Mouse (Mus musculus): ENCODE results near the gene Neurl1a. TPM values are rescaled to one million over a fixed set of nuclear protein-coding genes. Genes with fewer than 3 reads are reported as not detected.

Gene Neurl1a
- polyA plus RNA-seq, 1 experiment from 2014 or later, result 8.7 TPM

- H3K36me3 ChIP-seq, result peaks cover 97% of the 10 kb centered on the region
Measured at GRCm38 (mm10) chr19:47276730-47277129, 98.1 kb downstream of the Neurl1a start.

GRCm38 (mm10) chr19:47279372-47279771 lies 100.8 kb downstream of the Neurl1a start:
- H3K9me3 ChIP-seq, result no peaks in the 10 kb centered on the region
- H3K27ac ChIP-seq, result no peak overlapping the region
- ATAC-seq (ENCODE audit: insufficient number of reproducible peaks, insufficient read depth, low FRiP score, low TSS enrichment), result no peak

More at GRCm38 (mm10) chr19:47276730-47277129, 98.1 kb downstream of the Neurl1a start:
- Histone ChIP-seq H3K9me3 (no peaks in the 10 kb centered on the region), H3K4me1 (no peaks in the 10 kb centered on the region), H3K27me3 (no peaks in the 10 kb centered on the region), H3K9ac (no peak overlapping the region), H3K27ac (no peak overlapping the region), H3K4me3 (no peak overlapping the region), H3K4me2 (replicated peaks) (no peak overlapping the region)
- 88% methylated on average over 6 of the region's 6 CpGs for WGBS
- ATAC-seq (ENCODE audit: insufficient number of reproducible peaks, insufficient read depth, low FRiP score, low TSS enrichment), result no peak

GRCm38 (mm10) chr19:47279788-47280532 lies 101.3 kb downstream of the Neurl1a start:
- 86% methylated on average over 15 of the region's 15 CpGs for WGBS
- no peak overlapping the region for H3K27ac ChIP-seq
- peaks cover 99% of the 10 kb centered on the region for H3K36me3 ChIP-seq
- no peak overlapping the region for H3K4me2 ChIP-seq (replicated peaks)
- H3K27me3 ChIP-seq, result no peaks in the 10 kb centered on the region
- no peaks in the 10 kb centered on the region for H3K9me3 ChIP-seq
- no peak overlapping the region for H3K4me3 ChIP-seq
- no peak overlapping the region for H3K9ac ChIP-seq
- H3K4me1 ChIP-seq, result no peaks in the 10 kb centered on the region
- ATAC-seq (ENCODE audit: insufficient number of reproducible peaks, insufficient read depth, low FRiP score, low TSS enrichment), result no peak

More at GRCm38 (mm10) chr19:47279372-47279771, 100.8 kb downstream of the Neurl1a start:
- Histone ChIP-seq H3K36me3 (peaks cover 99% of the 10 kb centered on the region), H3K27me3 (no peaks in the 10 kb centered on the region), H3K4me1 (no peaks in the 10 kb centered on the region), H3K4me2 (replicated peaks) (no peak overlapping the region), H3K4me3 (no peak overlapping the region), H3K9ac (no peak overlapping the region)
- WGBS, result 80% methylated on average over 4 of the region's 4 CpGs

GRCm38 (mm10) chr19:47280894-47281293 lies 102.3 kb downstream of the Neurl1a start:
- H3K27me3 ChIP-seq, result no peaks in the 10 kb centered on the region
- H3K4me2 ChIP-seq (replicated peaks), result no peak overlapping the region
- peaks cover 98% of the 10 kb centered on the region for H3K36me3 ChIP-seq
- no peak overlapping the region for H3K27ac ChIP-seq
- 73% methylated on average over 9 of the region's 9 CpGs for WGBS
- no peaks in the 10 kb centered on the region for H3K4me1 ChIP-seq
- H3K9ac ChIP-seq, result no peak overlapping the region
- H3K4me3 ChIP-seq, result no peak overlapping the region
- H3K9me3 ChIP-seq, result no peaks in the 10 kb centered on the region
- no peak for ATAC-seq (ENCODE audit: insufficient number of reproducible peaks, insufficient read depth, low FRiP score, low TSS enrichment)

- no peaks in the 10 kb centered on the region for H3K9me3 ChIP-seq
- no peak overlapping the region for H3K9ac ChIP-seq
- no peak overlapping the region for H3K27ac ChIP-seq
- no peak overlapping the region for H3K4me2 ChIP-seq (replicated peaks)
- H3K4me3 ChIP-seq, result no peak overlapping the region
- H3K4me1 ChIP-seq, result peaks cover 6% of the 10 kb centered on the region
- 87% methylated on average over 6 of the region's 6 CpGs for WGBS
- peaks cover 95% of the 10 kb centered on the region for H3K36me3 ChIP-seq
- ATAC-seq (ENCODE audit: insufficient number of reproducible peaks, insufficient read depth, low FRiP score, low TSS enrichment), result no peak
- no peaks in the 10 kb centered on the region for H3K27me3 ChIP-seq
Measured at GRCm38 (mm10) chr19:47282050-47282454, 103.4 kb downstream of the Neurl1a start.

- H3K36me3 ChIP-seq, result peaks cover 94% of the 10 kb centered on the region
- no peak overlapping the region for H3K4me2 ChIP-seq (replicated peaks)
- H3K27me3 ChIP-seq, result no peaks in the 10 kb centered on the region
- H3K9ac ChIP-seq, result no peak overlapping the region
- H3K9me3 ChIP-seq, result no peaks in the 10 kb centered on the region
- ATAC-seq (ENCODE audit: insufficient number of reproducible peaks, insufficient read depth, low FRiP score, low TSS enrichment), result no peak
- H3K27ac ChIP-seq, result no peak overlapping the region
- peaks cover 13% of the 10 kb centered on the region for H3K4me1 ChIP-seq
- whole genome bisulfite sequencing, result 95% methylated on average over 17 of the region's 17 CpGs
- H3K4me3 ChIP-seq, result no peak overlapping the region
Measured at GRCm38 (mm10) chr19:47282688-47283215, 104.1 kb downstream of the Neurl1a start.

GRCm38 (mm10) chr19:47285581-47285980 lies 107.0 kb downstream of the Neurl1a start:
- no peak overlapping the region for H3K9ac ChIP-seq
- H3K36me3 ChIP-seq, result peaks cover 76% of the 10 kb centered on the region
- WGBS, result 84% methylated on average over 6 of the region's 6 CpGs
- no peak overlapping the region for H3K27ac ChIP-seq
- no peaks in the 10 kb centered on the region for H3K27me3 ChIP-seq
- H3K4me1 ChIP-seq, result peaks cover 17% of the 10 kb centered on the region
- H3K9me3 ChIP-seq, result no peaks in the 10 kb centered on the region
- no peak for ATAC-seq (ENCODE audit: insufficient number of reproducible peaks, insufficient read depth, low FRiP score, low TSS enrichment)
- H3K4me3 ChIP-seq, result no peak overlapping the region
- no peak overlapping the region for H3K4me2 ChIP-seq (replicated peaks)

- Histone ChIP-seq H3K36me3 (peaks cover 63% of the 10 kb centered on the region), H3K4me2 (replicated peaks) (no peak overlapping the region), H3K9me3 (no peaks in the 10 kb centered on the region), H3K27me3 (no peaks in the 10 kb centered on the region), H3K27ac (peak overlapping the region; percentile 17; the same call in 1 of the 2 replicates), H3K4me3 (no peak overlapping the region), H3K9ac (no peak overlapping the region), H3K4me1 (peaks cover 30% of the 10 kb centered on the region)
- 38% methylated on average over 17 of the region's 17 CpGs for WGBS
- no peak for ATAC-seq (ENCODE audit: insufficient number of reproducible peaks, insufficient read depth, low FRiP score, low TSS enrichment)
Measured at GRCm38 (mm10) chr19:47286886-47287450, 108.3 kb downstream of the Neurl1a start.

GRCm38 (mm10) chr19:47291307-47292080 lies 112.9 kb downstream of the Neurl1a start:
- Histone ChIP-seq H3K4me3 (no peak overlapping the region), H3K27ac (peak overlapping the region; percentile 47), H3K27me3 (no peaks in the 10 kb centered on the region), H3K9ac (peak overlapping the region; percentile 39; the same call in 1 of the 2 replicates), H3K9me3 (no peaks in the 10 kb centered on the region), H3K4me2 (replicated peaks) (no peak overlapping the region), H3K4me1 (peaks cover 46% of the 10 kb centered on the region), H3K36me3 (peaks cover 28% of the 10 kb centered on the region)
- no peak for ATAC-seq (ENCODE audit: insufficient number of reproducible peaks, insufficient read depth, low FRiP score, low TSS enrichment)
- 25% methylated on average over 7 of the region's 7 CpGs for WGBS

GRCm38 (mm10) chr19:47292451-47292951 lies 113.9 kb downstream of the Neurl1a start:
- no peak for ATAC-seq (ENCODE audit: insufficient number of reproducible peaks, insufficient read depth, low FRiP score, low TSS enrichment)
- Histone ChIP-seq H3K9me3 (no peaks in the 10 kb centered on the region), H3K36me3 (peaks cover 26% of the 10 kb centered on the region; the same call in 1 of the 2 replicates), H3K27ac (peak overlapping the region; percentile 47; the same call in 1 of the 2 replicates), H3K4me2 (replicated peaks) (no peak overlapping the region), H3K27me3 (no peaks in the 10 kb centered on the region), H3K4me3 (no peak overlapping the region), H3K4me1 (peaks cover 36% of the 10 kb centered on the region), H3K9ac (peak overlapping the region; percentile 8; the same call in 1 of the 2 replicates)
- 42% methylated on average over 7 of the region's 7 CpGs for WGBS

GRCm38 (mm10) chr19:47298100-47298499 lies 119.5 kb downstream of the Neurl1a start:
- no peak for ATAC-seq (ENCODE audit: insufficient number of reproducible peaks, insufficient read depth, low FRiP score, low TSS enrichment)
- Histone ChIP-seq H3K27ac (no peak overlapping the region), H3K36me3 (peaks cover 23% of the 10 kb centered on the region), H3K4me3 (no peak overlapping the region), H3K9ac (no peak overlapping the region), H3K9me3 (no peaks in the 10 kb centered on the region), H3K4me2 (replicated peaks) (no peak overlapping the region), H3K4me1 (peaks cover 36% of the 10 kb centered on the region), H3K27me3 (no peaks in the 10 kb centered on the region)
- 81% methylated on average over 11 of the region's 11 CpGs for WGBS

All from embryonic facial prominence, embryonic 12.5 days (tissue).